Mouse (Mus musculus) liver, adult 2 months (tissue): ENCODE measurements at regions not wholly inside any gene's neighbourhood (a gene's known extent, or its start where the extent isn't known, plus 50 kb on each side); places are given as distances from the start of the nearest gene placed in this dataset.

ENCODE experiments used
- CTCF ChIP-seq: fragments of 200-500 bp; IDR thresholded peaks from 2 replicates; pipeline ENCODE4 v1.5.1; 2011; ENCODE audit warnings: low read depth, low read length, control low read depth
- POLR2A ChIP-seq: fragments of 200-500 bp; IDR thresholded peaks from 2 replicates; pipeline ENCODE4 v1.6.1; 2011; ENCODE audit warnings: low read length, control low read depth; ENCODE audit not compliant: insufficient read depth; ENCODE audit errors: extremely low read depth

GRCm38 (mm10) chr9:46593444-46593843, 273.7 kb upstream of the 4931429L15Rik start:
- TF ChIP-seq CTCF (no peak), POLR2A (no peak)
